Mouse (Mus musculus) granulocyte monocyte progenitor cell, adult 5-6 weeks (primary cell): ENCODE results near the gene Slc16a12. TPM values are rescaled to one million over a fixed set of nuclear protein-coding genes. Genes with fewer than 3 reads are reported as not detected.

Experiments used
- ATAC-seq: replicated peaks from 2 replicates; pipeline ENCODE4 v1.8.0; 2016; ENCODE audit warnings: mild to moderate bottlenecking, moderate TSS enrichment, inconsistent platforms; ENCODE audit not compliant: poor library complexity, severe bottlenecking
- total RNA-seq, 2 experiments: library from RNA; stranded (forward) in 1 of 2; stranded (reverse) in 1 of 2; fragments of 200-712, 200-1000 nt in 1 of 2; fragments of >200 nt in 1 of 2; fragmentation: Nextera tagmentation in 1 of 2; gene quantifications; 2 replicates each; pipeline ENCODE4 v1.2.3; 2014 to 2017

Slc16a12 gene
- total RNA-seq, 2 experiments from 2014 or later, result 0.10 TPM; not detected in 1

DNA sequence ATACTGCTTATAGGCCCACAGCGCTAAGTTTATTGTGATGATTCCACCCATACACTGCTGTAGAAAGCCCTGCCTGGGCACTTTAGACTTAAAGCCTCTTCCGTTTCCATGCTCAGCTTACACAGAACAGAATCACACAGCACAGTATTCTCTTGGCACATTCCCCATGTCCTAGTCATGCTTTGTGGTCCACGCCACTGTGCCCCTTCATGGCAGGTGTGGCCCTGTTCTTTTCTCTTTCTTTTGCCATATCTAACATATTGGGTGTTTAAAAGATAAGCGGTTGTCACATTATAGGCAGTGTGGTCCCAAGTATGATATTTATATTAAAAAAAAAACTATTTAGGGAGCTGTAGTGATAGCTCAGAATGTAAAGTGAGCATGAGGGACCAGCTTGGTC lies 16.5 kb downstream of the Slc16a12 start:
- ATAC-seq, result no peak

DNA sequence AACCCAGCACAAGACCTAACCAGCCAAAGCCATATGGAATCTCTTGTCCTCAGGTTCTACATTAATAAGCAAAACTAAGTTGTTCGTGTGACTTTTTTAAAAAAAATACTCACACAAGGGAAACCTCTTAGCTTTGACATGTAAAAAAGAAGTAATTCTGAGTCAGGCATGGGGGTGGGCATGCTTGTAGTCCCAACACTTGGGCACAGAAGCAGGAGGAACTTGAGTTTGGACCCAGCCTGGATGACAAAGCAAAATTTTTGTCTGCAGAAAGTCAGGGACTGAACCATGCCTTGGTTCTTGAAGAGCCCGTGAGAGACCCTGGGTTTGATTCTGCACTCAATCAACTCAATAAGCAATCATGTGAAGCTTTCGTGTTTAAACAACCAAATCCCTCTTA lies 17.6 kb downstream of the Slc16a12 start:
- 0 out of 2 replicates have a peak, but pooled peaks have one; percentile 32 for ATAC-seq

DNA sequence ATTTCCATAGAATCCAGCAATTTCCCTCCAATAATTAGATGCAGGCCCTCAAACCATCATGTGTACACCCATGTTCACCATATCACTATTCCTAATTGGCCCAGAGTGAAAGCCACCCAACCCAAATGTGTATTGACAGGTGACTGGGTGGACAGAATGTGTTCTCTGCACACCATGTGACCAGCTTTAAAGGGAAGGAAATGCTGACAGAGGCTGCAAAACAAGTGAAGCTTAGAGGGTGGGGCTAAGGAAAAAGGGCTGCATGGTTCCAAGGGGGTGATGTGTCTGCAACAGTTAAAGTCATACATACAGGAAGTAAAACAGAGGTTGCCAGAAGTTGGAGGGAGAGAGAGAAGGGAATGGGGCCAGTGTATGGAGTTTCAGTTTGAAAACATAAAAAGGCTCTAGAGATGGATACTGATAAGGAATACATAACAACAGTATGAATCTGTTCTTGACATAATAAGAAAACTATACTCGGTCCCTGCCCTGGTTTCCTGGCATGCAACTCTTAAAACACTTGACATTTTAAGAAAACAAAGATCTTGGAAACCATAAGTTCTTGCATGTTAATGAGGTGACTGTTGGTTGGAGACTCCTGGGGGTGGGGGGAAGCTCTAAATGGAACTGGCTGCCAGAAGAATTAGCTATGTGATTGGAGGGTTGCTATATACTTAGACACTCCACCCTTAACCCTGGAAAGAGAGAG lies 20.7 kb downstream of the Slc16a12 start:
- peak; percentile 42; the same call in 1 of the 2 replicates for ATAC-seq

DNA sequence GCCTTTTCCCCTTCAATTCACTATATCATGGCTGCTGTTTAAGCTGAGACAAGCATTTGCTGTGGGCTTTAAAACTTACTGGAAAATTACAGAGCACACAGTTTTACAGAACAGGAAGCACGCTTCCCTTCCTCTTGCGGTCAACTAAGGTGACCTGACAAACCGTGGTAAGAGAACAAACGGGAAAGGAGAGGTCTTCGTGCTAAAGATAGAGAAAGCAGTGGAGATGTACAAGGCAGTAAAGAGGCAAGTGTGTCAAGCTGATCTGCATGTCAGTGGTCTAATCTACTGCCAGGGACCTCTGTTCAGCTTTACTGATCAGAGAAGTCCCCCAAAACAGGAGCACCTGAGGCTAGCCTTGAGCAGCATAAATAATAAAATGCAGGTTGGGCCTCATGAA lies 21.7 kb downstream of the Slc16a12 start:
- peak; percentile 45 for ATAC-seq

DNA sequence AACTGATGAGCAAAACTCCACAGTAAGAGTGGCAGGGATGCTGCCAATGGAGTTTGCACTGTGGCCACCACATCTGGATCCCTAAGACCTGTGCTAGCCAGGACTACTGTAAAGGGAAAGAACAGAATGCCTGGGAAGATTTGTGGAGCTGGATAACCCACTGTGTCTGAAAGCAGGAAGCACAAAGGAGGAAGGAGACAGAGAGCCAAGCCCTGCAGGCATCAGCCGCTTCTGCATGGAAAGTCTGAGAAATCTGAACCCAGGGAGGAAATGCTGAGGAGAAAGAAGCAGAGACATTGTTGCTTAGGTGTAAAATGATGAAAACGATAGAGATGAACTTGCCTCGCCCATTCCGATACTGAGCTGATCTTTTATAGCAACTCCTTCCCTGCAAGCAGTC lies 22.5 kb downstream of the Slc16a12 start:
- no peak for ATAC-seq

DNA sequence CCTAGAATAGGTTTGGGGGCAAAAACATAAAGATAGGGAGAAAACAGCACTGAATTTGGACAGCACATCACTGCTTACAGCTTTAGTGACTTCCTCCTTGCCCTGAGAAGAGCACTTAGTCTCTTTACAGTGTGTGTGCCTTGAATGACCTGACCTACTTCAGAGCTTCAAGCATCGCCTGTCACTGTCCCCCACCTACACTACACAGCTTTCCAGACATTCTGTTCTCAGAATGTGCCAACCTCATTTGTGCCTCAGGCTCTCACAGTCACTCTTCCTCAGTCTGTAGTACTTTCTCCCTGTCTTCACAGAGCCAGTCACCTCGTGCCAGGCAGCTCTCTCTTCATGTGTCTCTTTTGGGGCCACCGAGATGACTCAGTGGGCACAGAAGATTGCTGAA lies 24.5 kb downstream of the Slc16a12 start:
- ATAC-seq, result no peak

DNA sequence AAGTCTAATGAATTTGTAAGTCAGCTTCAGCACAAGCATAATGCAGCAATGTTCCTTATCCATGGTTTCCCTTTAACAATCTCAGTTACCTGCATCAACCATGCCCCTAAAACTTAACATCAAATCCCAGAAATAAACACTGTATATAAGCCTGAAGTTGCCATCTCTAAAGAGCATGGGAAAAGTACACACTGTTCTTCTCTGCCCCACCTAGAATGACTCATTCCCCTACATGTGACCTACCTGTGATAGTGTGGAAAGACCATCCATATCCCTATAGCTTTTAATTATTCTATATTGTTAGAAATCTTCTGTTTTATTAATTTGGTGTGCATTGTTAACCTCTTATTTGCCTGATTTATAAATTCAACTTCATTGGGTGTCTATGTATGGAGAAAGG lies 27.0 kb downstream of the Slc16a12 start:
- no peak for ATAC-seq

DNA sequence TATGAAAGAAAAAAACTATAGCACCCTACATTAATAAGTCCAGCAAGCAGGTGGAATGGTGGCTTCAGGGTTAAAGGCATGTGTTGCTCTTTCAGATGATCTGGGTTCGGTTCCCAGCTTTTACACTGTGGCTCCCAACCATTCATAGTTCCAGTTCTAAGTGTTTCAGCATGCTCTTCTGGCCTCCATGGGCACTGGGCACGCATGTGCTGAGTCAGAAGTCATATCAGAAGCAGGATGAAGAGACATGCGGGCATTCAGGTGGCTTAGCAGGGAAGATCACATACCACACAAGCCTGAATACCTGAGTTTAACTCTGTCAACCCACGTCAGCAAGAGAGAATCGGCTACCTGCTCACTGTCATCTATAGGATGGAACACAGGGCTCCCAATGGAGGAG lies 28.1 kb downstream of the Slc16a12 start:
- ATAC-seq, result no peak

DNA sequence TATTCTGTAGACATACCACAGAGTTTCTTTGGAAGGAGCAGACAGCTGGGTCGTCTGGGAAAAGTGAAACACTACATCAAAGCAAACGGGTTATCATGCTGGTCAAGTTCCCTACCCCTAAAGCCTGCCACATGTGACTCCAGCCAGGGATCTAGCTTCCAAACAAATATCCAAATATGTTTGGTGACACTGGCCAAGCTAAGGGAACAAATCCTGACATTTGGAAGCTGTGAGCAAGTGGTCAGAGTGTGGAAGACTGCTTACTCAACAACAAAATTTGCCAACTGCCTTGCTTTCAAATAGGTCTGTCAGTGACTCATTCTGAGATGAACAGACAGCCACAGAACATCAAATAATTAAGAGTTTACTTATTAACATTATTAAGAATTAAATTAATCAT lies 28.6 kb downstream of the Slc16a12 start:
- no peak for ATAC-seq

DNA sequence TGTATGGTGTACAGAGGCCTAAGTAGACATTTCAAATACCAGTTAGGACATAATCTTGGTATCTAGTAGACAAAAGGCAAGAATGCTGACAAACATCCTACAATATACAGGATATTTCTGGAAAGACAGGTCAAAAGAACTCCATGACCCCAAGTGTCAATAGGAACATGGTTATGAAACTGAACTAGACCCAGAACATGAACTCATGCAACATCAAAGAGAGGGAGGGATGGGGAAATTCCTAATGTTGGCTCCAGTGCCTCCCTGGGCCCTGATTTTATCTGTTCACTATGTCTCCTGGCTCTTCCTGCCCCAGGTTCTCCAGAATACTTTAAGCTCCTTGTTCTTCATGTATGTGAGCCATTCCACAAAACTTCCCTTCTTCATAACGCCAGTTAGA lies 31.2 kb downstream of the Slc16a12 start:
- no peak for ATAC-seq

DNA sequence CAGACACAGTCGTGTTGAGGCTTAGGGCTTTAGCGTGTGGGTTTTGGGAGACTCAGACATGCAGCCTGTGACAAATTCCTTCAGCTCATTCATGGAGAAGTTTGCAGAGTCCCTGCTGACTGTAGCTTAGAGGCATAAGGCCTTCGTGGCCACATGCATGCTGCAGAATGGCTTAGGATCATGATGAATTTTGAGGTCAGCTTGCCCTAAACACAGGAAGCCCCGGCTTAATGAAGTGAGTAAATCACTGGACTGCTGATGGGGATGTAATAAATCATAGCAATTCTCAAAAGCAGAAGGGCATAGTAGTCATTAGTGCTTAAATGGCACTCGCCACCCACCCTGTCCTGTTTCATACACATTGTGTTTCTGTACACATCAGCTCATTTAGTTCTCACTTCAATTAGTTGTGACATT lies 32.8 kb downstream of the Slc16a12 start:
- ATAC-seq, result no peak

DNA sequence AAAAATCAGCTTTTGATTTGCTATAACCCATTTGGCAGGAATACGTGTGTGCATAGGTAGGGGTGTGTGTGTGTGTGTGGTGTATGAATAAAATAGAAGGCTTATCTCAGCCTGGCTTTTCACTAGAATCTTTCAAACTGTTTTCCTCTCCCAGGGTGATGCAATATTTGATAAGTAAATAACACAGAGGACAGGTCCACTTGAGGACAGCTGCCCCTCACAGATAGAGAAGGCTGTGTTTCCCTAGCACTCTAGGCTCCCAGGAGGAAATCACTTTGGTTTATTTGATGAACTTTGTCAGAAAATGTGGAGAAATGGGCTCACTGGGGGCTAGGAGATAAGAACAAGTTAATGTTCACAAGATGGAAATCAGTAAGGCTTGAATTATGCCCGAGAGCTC lies 35.0 kb downstream of the Slc16a12 start:
- ATAC-seq, result no peak

DNA sequence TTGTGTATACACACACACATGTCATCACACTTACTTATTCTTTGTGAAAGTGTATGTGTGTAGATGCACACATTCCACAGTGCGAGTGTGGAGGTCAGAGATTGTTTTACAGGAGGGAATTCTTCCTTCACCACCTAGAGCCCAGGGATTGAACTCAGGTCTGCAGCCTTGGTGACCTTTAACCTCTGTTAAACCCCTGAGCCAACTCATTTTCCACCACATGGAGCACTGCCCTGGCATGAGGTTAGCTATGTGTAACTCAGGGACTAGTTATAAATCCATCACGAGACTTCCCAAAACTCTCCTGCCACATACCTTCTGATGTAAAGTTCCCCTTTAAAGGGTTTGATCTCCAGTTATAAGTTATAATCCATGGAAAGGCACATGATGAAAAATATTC lies 38.9 kb downstream of the Slc16a12 start:
- ATAC-seq, result no peak

DNA sequence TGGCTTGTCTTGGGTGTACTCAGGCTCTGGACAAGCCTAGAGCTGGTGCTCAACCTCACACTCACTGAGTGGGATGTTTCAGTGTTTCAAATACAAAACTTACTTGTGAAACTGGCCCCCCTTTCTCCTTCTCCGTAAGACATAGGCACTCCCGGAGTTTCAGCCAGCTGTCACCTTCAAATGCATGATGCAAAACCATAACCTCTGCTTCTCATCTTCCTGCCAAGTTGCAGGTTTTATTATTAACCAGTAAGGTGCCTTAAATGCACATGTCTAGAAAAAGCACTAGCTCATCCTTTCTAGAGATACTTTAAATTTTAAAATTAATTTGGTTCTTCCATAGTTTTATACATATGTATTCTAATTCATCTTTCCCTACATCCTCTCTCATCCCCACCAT lies 39.5 kb downstream of the Slc16a12 start:
- no peak for ATAC-seq

DNA sequence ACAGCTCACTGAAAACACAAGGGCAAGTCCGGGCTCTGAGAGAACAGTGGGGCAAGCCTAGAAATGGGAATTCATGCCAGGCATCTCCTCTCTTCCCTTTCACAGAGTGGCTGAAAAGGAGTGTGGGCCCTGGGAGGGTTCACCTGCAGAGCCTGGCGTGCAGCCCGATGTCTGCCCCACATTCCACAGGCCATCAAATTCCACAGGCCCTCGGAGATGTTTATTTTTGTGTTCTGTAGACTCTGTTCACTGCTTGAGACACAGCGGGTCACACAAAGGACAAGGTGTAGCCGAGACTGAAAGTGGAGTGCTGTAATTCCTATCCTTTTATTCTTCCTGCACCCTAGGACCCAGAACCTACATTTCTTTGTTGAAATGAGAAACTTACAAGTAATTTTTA lies 40.8 kb downstream of the Slc16a12 start:
- no peak for ATAC-seq

DNA sequence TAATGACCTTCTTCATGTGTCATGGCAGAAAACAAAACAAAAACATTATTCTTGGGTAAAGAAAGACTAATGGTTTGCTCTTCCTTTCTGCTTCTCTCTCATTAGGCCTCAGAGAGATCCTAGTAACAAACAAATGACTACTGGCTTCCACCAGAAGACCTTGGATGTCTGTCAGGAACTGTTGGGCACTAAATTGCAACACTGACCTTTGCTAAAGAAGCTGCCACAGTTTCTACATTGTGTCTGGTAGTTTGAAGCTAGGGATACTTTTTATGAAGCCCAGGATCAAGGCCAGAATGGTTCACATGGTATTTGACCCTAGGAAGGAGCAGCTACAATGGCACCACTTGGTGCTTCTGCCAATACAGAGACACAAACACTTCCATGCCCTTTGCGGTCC lies 41.9 kb downstream of the Slc16a12 start:
- ATAC-seq, result no peak

DNA sequence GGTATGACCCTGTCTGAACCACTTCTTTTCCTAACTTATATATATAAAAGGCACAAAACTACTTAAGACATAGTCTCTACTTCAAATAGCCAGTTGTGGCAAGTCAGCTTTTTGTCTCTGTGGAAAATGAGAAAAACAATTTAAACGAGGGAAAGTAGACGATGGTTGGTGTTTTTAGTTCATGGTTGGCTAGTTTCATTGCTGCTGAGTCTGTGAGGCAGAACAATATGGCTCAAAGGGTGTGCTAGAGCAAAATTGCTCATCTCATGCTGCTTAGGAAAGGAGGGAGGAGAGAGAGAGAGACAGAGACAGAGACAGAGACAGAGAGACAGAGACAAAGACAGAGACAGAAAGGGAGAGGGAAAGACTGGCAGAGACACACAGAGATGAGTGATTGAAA lies 47.8 kb downstream of the Slc16a12 start:
- ATAC-seq, result no peak

DNA sequence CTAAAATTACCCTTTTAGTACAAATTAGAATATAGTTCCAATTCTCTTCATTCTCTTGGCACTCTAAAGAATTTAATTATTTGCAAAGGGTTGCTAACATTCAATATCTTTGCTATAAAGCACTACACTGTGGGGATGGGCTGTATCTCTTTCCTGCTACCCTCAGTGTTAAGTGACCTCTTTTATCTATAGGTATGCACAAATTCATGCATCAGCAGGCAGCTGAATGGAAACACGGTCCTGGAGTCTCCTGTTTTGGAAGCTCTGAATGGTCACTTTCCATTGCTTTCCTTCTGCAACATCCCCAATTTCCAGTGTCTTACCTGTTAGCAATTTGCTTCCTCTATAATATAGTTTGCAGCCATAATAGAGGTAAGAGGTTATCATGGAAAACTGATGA lies 48.2 kb downstream of the Slc16a12 start:
- no peak for ATAC-seq

DNA sequence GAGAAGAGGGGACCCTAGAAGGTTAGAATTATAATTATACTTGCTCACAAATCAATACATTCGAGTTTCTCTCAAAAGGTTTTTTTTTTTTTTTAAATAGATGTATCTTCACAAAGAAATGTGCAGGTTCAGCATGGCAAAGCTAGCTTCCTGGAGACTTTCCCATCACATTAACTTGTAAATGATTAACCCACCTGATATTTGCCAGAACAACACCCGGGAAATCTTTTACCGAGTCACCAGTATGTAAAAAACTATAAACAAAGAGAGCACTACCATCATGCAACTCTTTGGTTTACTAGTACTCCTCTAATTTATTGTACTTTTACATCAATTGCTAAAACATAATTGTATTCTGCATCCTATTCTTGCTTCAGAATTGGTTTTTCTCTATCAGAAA lies 48.7 kb downstream of the Slc16a12 start:
- ATAC-seq, result no peak

DNA sequence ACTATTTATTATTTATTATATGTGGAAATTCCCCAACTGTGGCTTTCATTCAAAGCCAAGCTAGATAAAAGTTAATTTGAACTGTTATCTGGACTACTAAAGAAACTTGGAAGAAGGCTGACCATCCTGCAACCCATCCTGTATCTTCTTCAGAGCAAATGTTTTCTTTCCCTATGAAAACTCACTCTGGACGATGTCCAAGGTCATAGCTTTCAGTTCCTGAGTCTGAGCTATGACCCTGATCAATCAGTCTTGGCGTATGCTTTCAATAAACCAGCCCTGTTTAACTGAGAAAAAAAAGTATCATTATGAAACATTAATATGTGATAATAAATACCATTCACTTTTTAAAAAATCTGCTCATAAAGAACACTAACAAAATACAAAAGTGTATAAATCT lies 49.6 kb downstream of the Slc16a12 start:
- no peak for ATAC-seq

DNA sequence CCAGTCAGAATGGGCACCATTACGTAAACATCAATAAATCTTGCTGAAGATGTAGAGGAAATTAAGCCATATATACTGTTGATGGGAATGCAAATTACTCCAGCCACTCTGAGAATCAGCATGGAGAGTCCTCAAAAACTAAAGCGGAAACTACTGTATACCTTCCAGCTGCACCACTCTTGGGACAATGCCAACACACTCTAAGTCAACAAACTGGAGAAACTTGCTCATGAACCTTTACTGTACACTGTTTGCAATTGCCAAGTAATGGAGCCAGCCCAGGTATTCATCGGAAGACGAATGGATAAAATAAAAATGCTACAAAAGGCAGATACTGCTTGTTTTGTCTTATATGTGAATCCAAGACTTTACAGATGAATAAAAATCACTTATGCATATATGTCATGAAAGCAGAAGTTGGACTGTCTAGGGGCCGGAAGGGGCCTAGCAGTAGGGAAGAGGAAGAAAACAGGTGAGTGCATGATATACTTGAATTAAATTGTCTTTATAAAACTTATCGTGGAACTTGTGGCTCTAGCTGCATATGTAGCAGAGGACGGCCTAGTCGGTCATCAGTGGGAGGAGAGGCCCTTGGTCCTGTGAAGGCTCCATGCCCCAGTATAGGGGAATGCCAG lies 50.6 kb downstream of the Slc16a12 start:
- ATAC-seq, result peak; percentile 42; the same call in 1 of the 2 replicates

DNA sequence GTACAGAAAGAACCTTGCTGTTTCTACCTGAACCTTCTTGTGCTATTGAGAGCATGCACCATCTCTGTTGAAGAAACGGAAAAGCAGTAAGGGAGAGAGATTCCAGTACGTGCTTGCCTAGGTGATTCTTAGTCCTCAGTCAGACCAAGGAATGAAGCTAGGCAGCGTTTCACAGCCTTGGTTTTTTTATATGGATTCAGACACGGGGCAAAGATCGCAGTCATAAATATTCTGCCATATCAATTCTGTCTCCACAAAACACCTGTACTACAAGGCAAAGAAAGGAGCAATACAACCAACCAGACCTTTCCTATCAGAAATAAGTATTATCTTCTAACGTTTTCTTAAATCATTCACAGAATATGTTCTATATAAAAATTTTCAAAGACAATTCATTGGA lies 55.7 kb downstream of the Slc16a12 start:
- ATAC-seq, result no peak
